Mouse (Mus musculus): ENCODE measurements at regions not wholly inside any gene's neighbourhood (a gene's known extent, or its start where the extent isn't known, plus 50 kb on each side); places are given as distances from the start of the nearest gene placed in this dataset.
A peak's percentile ranks its signal among the peaks of the same experiment; 100 is the strongest.

DNA sequence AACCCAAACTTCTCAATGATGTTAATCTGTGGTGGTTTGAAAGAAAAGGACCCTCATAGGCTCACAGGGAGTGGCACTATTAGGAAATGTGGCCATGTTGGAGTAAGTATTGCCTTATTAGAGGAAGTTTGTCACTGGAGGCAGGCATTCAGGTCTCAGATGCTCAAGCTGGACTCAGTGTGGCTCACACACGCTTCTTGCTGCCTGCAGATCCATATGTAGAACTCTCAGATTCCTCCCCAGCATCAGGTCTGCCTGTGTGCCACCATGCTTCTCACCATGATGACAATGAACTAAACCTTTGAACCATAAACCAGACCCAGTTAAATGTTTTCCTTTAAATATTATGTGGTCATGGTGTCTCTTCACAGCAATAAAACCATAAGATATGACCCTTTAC is 104.7 kb upstream of the Tbl1xr1 start:
- Histone ChIP-seq H3K9ac (ENCODE audit: low read depth, low read length) (no peak overlapping the region), H3K4me2 (ENCODE audit: low read depth, low read length) (no peak overlapping the region), H3K27me3 (replicated peaks; ENCODE audit: control insufficient read depth, insufficient read depth, low read length) (no peaks in the 10 kb centered on the region), H3K27ac (ENCODE audit: low read length) (no peak overlapping the region), H3K4me1 (ENCODE audit: control insufficient read depth, insufficient read depth, low read length) (no peaks in the 10 kb centered on the region), H3K9me3 (ENCODE audit: control insufficient read depth, low read length) (no peaks in the 10 kb centered on the region), H3K36me3 (ENCODE audit: control insufficient read depth, insufficient read depth, low read length) (no peaks in the 10 kb centered on the region), H3K4me3 (ENCODE audit: low read length) (no peak overlapping the region)
- WGBS = 97% methylated on average over 1 of the region's 1 CpGs
- ATAC-seq = no peak

DNA sequence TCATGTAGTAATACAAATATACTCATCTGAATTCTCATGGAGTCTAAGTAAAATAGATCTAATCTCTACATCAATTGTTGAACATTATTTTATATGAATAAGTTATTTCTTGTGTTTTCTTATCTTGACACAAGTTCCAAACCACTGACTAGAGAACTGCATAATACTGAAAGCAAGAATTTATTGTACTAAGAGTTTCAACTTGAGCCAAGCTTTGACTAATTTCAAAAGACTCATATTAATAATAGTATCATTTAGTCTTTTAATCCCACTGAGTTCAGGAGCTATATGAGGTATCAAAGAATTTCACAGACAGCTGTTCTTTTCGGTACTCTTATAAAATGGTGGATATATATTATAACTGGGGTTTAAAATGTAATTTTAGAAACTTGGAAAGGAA is 103.3 kb upstream of the Tbl1xr1 start:
- H3K27ac ChIP-seq (ENCODE audit: low read length) = no peak overlapping the region
- H3K36me3 ChIP-seq (ENCODE audit: control insufficient read depth, insufficient read depth, low read length) = no peaks in the 10 kb centered on the region
- H3K4me3 ChIP-seq (ENCODE audit: low read length) = no peak overlapping the region
- 95% methylated on average over 1 of the region's 1 CpGs for WGBS
- H3K4me2 ChIP-seq (ENCODE audit: low read depth, low read length) = no peak overlapping the region
- no peaks in the 10 kb centered on the region for H3K9me3 ChIP-seq (ENCODE audit: control insufficient read depth, low read length)
- ATAC-seq = no peak
- H3K27me3 ChIP-seq (replicated peaks; ENCODE audit: control insufficient read depth, insufficient read depth, low read length) = no peaks in the 10 kb centered on the region
- H3K9ac ChIP-seq (ENCODE audit: low read depth, low read length) = no peak overlapping the region
- no peaks in the 10 kb centered on the region for H3K4me1 ChIP-seq (ENCODE audit: control insufficient read depth, insufficient read depth, low read length)

DNA sequence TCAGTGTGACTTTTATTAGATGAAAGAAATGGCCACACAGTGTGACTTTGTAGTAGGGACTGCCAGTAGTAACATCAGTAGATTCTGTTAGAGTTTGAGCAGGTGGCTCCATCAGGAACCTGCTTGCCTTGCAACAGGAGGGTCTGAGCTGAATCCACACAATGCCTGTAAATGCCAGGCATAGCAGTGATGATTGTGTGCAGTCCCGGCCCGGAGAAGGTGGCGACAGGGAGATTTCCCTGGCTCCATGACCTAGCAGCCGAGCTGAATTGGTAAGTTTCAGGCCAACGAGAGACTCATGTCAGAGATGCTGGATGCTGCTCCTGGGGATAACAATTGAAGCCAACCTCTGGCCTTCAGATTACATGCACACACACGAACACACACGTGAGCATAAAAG is 102.8 kb upstream of the Tbl1xr1 start:
- H3K4me1 ChIP-seq (ENCODE audit: control insufficient read depth, insufficient read depth, low read length) = no peaks in the 10 kb centered on the region
- WGBS = 75% methylated on average over 7 of the region's 7 CpGs

DNA sequence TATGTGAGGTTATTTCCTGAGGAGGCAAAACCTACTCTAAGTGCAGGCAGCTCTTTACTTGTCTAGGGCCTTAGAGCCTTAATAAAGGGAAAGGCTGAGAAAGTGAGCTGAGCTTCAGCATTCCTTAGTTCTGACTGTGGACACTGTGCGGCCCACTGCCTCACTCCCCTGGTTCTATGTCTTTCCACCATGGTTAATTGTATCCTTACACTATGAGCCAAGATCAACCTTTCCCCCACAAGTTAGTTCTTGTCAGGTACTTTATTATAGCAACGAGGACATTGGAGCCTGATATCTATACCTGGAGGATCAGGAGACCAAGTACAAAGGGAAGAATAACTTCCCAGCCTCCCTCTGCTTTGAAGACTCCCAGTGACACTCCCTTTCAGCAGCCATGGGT is 101.7 kb upstream of the Tbl1xr1 start:
- ATAC-seq = peak; percentile 62; the same call in 1 of the 2 replicates
- no peaks in the 10 kb centered on the region for H3K4me1 ChIP-seq (ENCODE audit: control insufficient read depth, insufficient read depth, low read length)
- 76% methylated on average over 2 of the region's 2 CpGs for WGBS
- no peaks in the 10 kb centered on the region for H3K27me3 ChIP-seq (replicated peaks; ENCODE audit: control insufficient read depth, insufficient read depth, low read length)
- no peak overlapping the region for H3K4me2 ChIP-seq (ENCODE audit: low read depth, low read length)
- no peaks in the 10 kb centered on the region for H3K36me3 ChIP-seq (ENCODE audit: control insufficient read depth, insufficient read depth, low read length)
- no peak overlapping the region for H3K27ac ChIP-seq (ENCODE audit: low read length)
- no peaks in the 10 kb centered on the region for H3K9me3 ChIP-seq (ENCODE audit: control insufficient read depth, low read length)
- no peak overlapping the region for H3K4me3 ChIP-seq (ENCODE audit: low read length)
- no peak overlapping the region for H3K9ac ChIP-seq (ENCODE audit: low read depth, low read length)

More for the DNA sequence above, 102.8 kb upstream of the Tbl1xr1 start:
- H3K9me3 ChIP-seq (ENCODE audit: control insufficient read depth, low read length) = no peaks in the 10 kb centered on the region
- H3K9ac ChIP-seq (ENCODE audit: low read depth, low read length) = no peak overlapping the region
- no peak for ATAC-seq
- H3K27me3 ChIP-seq (replicated peaks; ENCODE audit: control insufficient read depth, insufficient read depth, low read length) = no peaks in the 10 kb centered on the region
- no peak overlapping the region for H3K4me2 ChIP-seq (ENCODE audit: low read depth, low read length)
- H3K36me3 ChIP-seq (ENCODE audit: control insufficient read depth, insufficient read depth, low read length) = no peaks in the 10 kb centered on the region
- no peak overlapping the region for H3K27ac ChIP-seq (ENCODE audit: low read length)
- H3K4me3 ChIP-seq (ENCODE audit: low read length) = no peak overlapping the region

DNA sequence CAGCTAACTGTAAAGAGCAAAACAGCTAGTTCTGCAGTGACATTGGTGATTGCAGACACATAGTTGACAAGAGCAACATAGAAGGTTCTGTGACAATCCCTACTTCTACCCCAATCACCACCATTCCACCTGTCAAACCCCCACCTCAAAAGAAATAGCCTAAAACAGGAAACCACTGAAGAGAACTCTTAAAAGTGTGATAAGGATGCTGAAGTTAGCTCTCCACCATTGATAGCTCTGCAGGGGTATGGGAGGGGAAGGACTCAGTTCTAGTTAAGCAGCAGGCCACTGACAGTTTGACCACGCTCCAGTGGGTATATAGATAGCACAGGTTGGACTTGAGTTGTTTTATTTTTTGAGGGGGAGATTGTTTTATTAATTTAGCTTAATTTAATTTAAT is 98.7 kb upstream of the Tbl1xr1 start:
- no peaks in the 10 kb centered on the region for H3K27me3 ChIP-seq (replicated peaks; ENCODE audit: control insufficient read depth, insufficient read depth, low read length)
- H3K4me2 ChIP-seq (ENCODE audit: low read depth, low read length) = no peak overlapping the region
- H3K4me3 ChIP-seq (ENCODE audit: low read length) = no peak overlapping the region
- ATAC-seq = no peak
- H3K9me3 ChIP-seq (ENCODE audit: control insufficient read depth, low read length) = no peaks in the 10 kb centered on the region
- H3K9ac ChIP-seq (ENCODE audit: low read depth, low read length) = no peak overlapping the region
- no peaks in the 10 kb centered on the region for H3K4me1 ChIP-seq (ENCODE audit: control insufficient read depth, insufficient read depth, low read length)
- WGBS = 92% methylated on average over 1 of the region's 1 CpGs
- no peak overlapping the region for H3K27ac ChIP-seq (ENCODE audit: low read length)
- no peaks in the 10 kb centered on the region for H3K36me3 ChIP-seq (ENCODE audit: control insufficient read depth, insufficient read depth, low read length)

DNA sequence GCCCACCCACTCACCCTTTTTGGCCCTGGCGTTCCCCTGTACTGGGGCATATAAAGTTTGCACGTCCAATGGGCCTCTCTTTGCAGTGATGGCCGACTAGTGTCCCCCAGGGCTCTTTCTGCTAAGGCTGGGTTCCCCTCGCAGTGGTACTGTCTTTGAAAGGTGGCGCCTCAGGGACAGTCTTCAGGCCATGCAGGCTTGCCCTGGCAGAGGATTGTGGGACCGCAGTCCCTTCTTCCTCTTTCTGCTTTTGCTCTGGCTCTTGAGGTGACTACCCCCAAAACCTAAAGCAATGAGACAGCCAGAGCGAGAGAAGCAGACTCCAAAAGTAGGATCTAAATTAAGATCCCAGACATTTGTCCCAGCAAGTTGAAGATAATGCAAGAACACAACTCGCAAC is 93.5 kb upstream of the Tbl1xr1 start:
- H3K9me3 ChIP-seq (ENCODE audit: control insufficient read depth, low read length) = no peaks in the 10 kb centered on the region
- no peak for ATAC-seq
- 86% methylated on average over 8 of the region's 8 CpGs for WGBS
- no peak overlapping the region for H3K27ac ChIP-seq (ENCODE audit: low read length)
- no peak overlapping the region for H3K9ac ChIP-seq (ENCODE audit: low read depth, low read length)
- no peak overlapping the region for H3K4me2 ChIP-seq (ENCODE audit: low read depth, low read length)
- no peak overlapping the region for H3K4me3 ChIP-seq (ENCODE audit: low read length)
- H3K4me1 ChIP-seq (ENCODE audit: control insufficient read depth, insufficient read depth, low read length) = peaks cover 2% of the 10 kb centered on the region; the same call in 1 of the 2 replicates
- H3K36me3 ChIP-seq (ENCODE audit: control insufficient read depth, insufficient read depth, low read length) = no peaks in the 10 kb centered on the region
- no peaks in the 10 kb centered on the region for H3K27me3 ChIP-seq (replicated peaks; ENCODE audit: control insufficient read depth, insufficient read depth, low read length)

DNA sequence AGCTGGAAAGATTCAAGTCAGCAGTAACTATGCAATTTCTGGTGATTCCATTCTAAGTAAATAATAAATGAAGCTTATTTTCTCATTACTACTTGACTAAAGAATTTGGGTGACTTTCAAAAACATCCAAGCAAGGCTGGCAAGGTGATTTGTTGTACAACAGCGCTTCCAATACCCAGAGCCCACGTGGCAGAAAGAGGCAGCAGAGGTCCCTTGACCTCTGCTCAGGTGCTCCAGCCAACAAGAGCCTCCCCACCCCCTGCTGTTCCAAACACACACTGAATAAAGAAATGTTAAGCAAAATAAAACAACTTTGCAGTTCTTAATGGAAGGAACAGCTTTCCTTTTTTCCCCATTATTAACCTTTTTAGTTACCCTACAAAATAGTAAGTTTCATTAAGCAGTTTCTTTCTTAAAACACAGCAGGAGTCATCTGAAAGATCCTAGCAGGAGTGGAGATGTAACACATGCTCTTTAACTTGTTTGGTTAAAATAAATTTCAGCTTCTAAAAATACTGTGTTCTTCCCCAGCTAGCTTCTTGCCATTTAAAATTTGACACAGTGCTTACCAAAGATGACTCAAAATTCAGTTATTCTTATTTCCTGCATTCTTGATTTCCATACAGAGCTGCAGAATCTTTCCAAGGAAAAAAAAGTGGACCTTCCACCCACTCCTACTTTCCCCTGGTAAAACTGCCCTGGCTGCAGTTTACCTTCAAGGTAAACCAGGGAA is 92.3 kb upstream of the Tbl1xr1 start:
- H3K27ac ChIP-seq (ENCODE audit: low read length) = no peak overlapping the region
- H3K9ac ChIP-seq (ENCODE audit: low read depth, low read length) = no peak overlapping the region
- WGBS = 47% methylated on average over 2 of the region's 2 CpGs
- no peak for ATAC-seq
- H3K4me3 ChIP-seq (ENCODE audit: low read length) = no peak overlapping the region
- peaks cover 6% of the 10 kb centered on the region; the same call in 1 of the 2 replicates for H3K4me1 ChIP-seq (ENCODE audit: control insufficient read depth, insufficient read depth, low read length)
- H3K9me3 ChIP-seq (ENCODE audit: control insufficient read depth, low read length) = no peaks in the 10 kb centered on the region
- H3K36me3 ChIP-seq (ENCODE audit: control insufficient read depth, insufficient read depth, low read length) = no peaks in the 10 kb centered on the region
- no peaks in the 10 kb centered on the region for H3K27me3 ChIP-seq (replicated peaks; ENCODE audit: control insufficient read depth, insufficient read depth, low read length)
- H3K4me2 ChIP-seq (ENCODE audit: low read depth, low read length) = no peak overlapping the region

DNA sequence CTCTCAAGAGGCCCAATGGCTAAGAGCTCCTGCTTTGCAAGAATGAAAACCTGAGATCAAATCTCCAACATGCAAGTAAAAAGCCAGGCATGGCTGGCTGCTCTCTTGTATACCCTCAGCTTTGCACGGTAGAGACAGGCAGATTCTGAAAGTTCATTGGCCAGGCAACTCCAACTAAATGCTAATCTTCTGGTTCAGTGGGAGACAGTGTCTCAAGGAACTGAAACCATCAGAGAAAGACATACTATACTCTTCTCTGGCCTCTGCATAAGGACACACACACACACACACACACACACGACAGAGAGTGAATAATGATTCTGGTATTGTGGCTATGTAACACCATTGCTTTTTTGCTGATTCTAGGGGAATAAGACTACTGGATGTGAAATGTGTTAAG is 91.6 kb upstream of the Tbl1xr1 start:
- 63% methylated on average over 2 of the region's 2 CpGs for WGBS
- no peak for ATAC-seq
- Histone ChIP-seq H3K9ac (ENCODE audit: low read depth, low read length) (no peak overlapping the region), H3K36me3 (ENCODE audit: control insufficient read depth, insufficient read depth, low read length) (no peaks in the 10 kb centered on the region), H3K4me3 (ENCODE audit: low read length) (no peak overlapping the region), H3K27me3 (replicated peaks; ENCODE audit: control insufficient read depth, insufficient read depth, low read length) (no peaks in the 10 kb centered on the region), H3K4me1 (ENCODE audit: control insufficient read depth, insufficient read depth, low read length) (peaks cover 6% of the 10 kb centered on the region; the same call in 1 of the 2 replicates), H3K27ac (ENCODE audit: low read length) (no peak overlapping the region), H3K9me3 (ENCODE audit: control insufficient read depth, low read length) (no peaks in the 10 kb centered on the region), H3K4me2 (ENCODE audit: low read depth, low read length) (no peak overlapping the region)

DNA sequence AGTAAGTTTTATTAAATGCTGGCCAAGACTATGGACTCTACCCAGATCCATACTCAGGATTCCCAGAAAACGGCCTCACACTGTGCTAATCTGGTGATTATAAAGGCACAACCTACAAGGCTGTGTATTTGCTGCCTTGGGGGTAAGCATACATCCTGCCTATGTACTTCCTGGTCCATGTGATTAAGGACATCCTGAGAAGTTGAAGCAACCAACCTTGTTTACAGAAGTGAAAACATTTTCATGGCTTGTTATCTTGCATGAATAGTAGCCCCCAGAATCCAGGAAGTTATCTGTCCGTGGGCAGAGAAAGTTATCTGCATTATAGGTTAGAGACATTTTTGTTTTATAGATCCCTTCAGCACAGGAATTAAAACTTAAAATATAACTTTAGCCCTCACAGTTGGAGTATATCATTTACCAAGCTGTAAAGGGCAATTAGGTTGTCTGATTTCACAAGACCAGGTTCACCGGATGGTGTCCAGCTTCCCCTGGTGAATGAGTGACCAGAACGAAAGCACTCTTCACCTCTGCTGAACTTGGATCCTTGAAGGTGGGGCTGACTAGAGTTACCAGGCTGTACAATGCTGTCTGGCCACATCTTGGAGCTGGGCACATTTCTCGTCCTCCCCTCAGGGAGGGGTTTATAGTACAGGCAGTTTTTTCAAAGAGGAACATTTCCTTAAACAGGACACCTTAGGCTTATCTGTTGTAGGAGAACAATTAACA is 90.1 kb upstream of the Tbl1xr1 start:
- WGBS = 50% methylated on average over 5 of the region's 5 CpGs
- H3K36me3 ChIP-seq (ENCODE audit: control insufficient read depth, insufficient read depth, low read length) = no peaks in the 10 kb centered on the region
- no peak overlapping the region for H3K4me2 ChIP-seq (ENCODE audit: low read depth, low read length)
- H3K4me1 ChIP-seq (ENCODE audit: control insufficient read depth, insufficient read depth, low read length) = peaks cover 7% of the 10 kb centered on the region
- H3K9me3 ChIP-seq (ENCODE audit: control insufficient read depth, low read length) = no peaks in the 10 kb centered on the region
- ATAC-seq = peak; percentile 94
- H3K9ac ChIP-seq (ENCODE audit: low read depth, low read length) = no peak overlapping the region
- no peak overlapping the region for H3K4me3 ChIP-seq (ENCODE audit: low read length)
- no peaks in the 10 kb centered on the region for H3K27me3 ChIP-seq (replicated peaks; ENCODE audit: control insufficient read depth, insufficient read depth, low read length)
- H3K27ac ChIP-seq (ENCODE audit: low read length) = peak overlapping the region; percentile 67
